28 mouse cellular contexts compared by ENCODE assay signal in genomic region chr1:164637901-164638462, GRCm38 (mm10).
"Had no signal": no experiment of that assay in that cellular context is flagged by ENCODE, and none has a peak within 500 bp of the region (broad histone marks: within the 10 kb centered on the region; RNA-seq: fewer than 3 reads in every experiment).

No protein-coding gene starts in this region.

- H3K4me3 ChIP-seq: embryonic facial prominence, embryonic 10.5 days; embryonic facial prominence, embryonic 12.5 days; embryonic facial prominence, embryonic 13.5 days; embryonic facial prominence, embryonic 15.5 days; erythroblast, embryonic 14.5 days; forebrain, embryonic 10.5 days; forebrain, embryonic 12.5 days; forebrain, embryonic 13.5 days; forebrain, embryonic 15.5 days; gastrocnemius, adult 2 months had no signal

- H3K27me3 ChIP-seq: embryonic facial prominence, embryonic 12.5 days; embryonic facial prominence, embryonic 13.5 days; embryonic facial prominence, embryonic 15.5 days; forebrain, embryonic 12.5 days; forebrain, embryonic 13.5 days; forebrain, embryonic 15.5 days had no signal

- H3K4me2 ChIP-seq: embryonic facial prominence, embryonic 12.5 days; embryonic facial prominence, embryonic 13.5 days; embryonic facial prominence, embryonic 15.5 days; forebrain, embryonic 12.5 days; forebrain, embryonic 13.5 days; forebrain, embryonic 15.5 days had no signal

- ATAC-seq: forebrain, embryonic 13.5 days; forebrain, embryonic 14.5 days; forebrain, embryonic 15.5 days; forebrain, embryonic 16.5 days; forebrain, postnatal 0 days had no signal

- H3K4me1 ChIP-seq: embryonic facial prominence, embryonic 10.5 days; embryonic facial prominence, embryonic 12.5 days; embryonic facial prominence, embryonic 13.5 days; embryonic facial prominence, embryonic 15.5 days; forebrain, embryonic 10.5 days; forebrain, embryonic 12.5 days; forebrain, embryonic 13.5 days; forebrain, embryonic 15.5 days had no signal

- H3K27ac ChIP-seq: embryonic facial prominence, embryonic 10.5 days; embryonic facial prominence, embryonic 12.5 days; embryonic facial prominence, embryonic 13.5 days; embryonic facial prominence, embryonic 15.5 days; forebrain, embryonic 10.5 days; forebrain, embryonic 12.5 days; forebrain, embryonic 13.5 days; forebrain, embryonic 15.5 days; gastrocnemius, adult 2 months had no signal

- H3K9ac ChIP-seq: embryonic facial prominence, embryonic 12.5 days; embryonic facial prominence, embryonic 13.5 days; embryonic facial prominence, embryonic 15.5 days; forebrain, embryonic 12.5 days; forebrain, embryonic 13.5 days; forebrain, embryonic 15.5 days; forebrain, postnatal 0 days had no signal

- DNase-seq: cerebellum, adult 18-20 months; cerebellum, adult 2 months; cerebellum, adult 8-10 months; cerebellum, adult 9-10 months; cerebellum, adult 9-11 months; cerebellum, postnatal 10 days; cerebellum, postnatal 14 days; cerebellum, postnatal 25 days; cerebellum, postnatal 36 days; embryo, embryonic 11 days; forebrain, postnatal 0 days; gastrocnemius, adult 2 months; gastrocnemius, postnatal 10 days; gastrocnemius, postnatal 14 days; gastrocnemius, postnatal 25 days; gastrocnemius, postnatal 36 days; heart, adult 11 months had no signal

- H3K36me3 ChIP-seq: embryonic facial prominence, embryonic 10.5 days; embryonic facial prominence, embryonic 12.5 days; embryonic facial prominence, embryonic 13.5 days; embryonic facial prominence, embryonic 15.5 days; forebrain, embryonic 10.5 days; forebrain, embryonic 12.5 days; forebrain, embryonic 15.5 days had no signal

- H3K9me3 ChIP-seq: embryonic facial prominence, embryonic 10.5 days; embryonic facial prominence, embryonic 12.5 days; embryonic facial prominence, embryonic 13.5 days; embryonic facial prominence, embryonic 15.5 days; forebrain, embryonic 10.5 days; forebrain, embryonic 12.5 days; forebrain, embryonic 13.5 days; forebrain, embryonic 15.5 days had no signal
